Mouse (Mus musculus) heart, adult 2 months (tissue): ENCODE results near the gene Alas2.

Experiments used
- CTCF ChIP-seq: fragments of 200-600 bp; IDR thresholded peaks from 2 replicates; pipeline ENCODE4 v1.8.1; 2022; ENCODE audit warnings: antibody characterized with exemption, mild to moderate bottlenecking, moderate library complexity
- POLR2A ChIP-seq: fragments of 200-500 bp; IDR thresholded peaks from 2 replicates; pipeline ENCODE4 v1.6.1; 2011; ENCODE audit warnings: mild to moderate bottlenecking, low read depth, low read length, control low read depth; ENCODE audit not compliant: insufficient read depth

- TF ChIP-seq CTCF (no peak), POLR2A (no peak)
Observed at GRCm38 (mm10) chrX:150541684-150542083, 5.5 kb upstream of the Alas2 start.
